Mouse (Mus musculus): ENCODE measurements around the gene Hdac1.

Hdac1 gene

DNA sequence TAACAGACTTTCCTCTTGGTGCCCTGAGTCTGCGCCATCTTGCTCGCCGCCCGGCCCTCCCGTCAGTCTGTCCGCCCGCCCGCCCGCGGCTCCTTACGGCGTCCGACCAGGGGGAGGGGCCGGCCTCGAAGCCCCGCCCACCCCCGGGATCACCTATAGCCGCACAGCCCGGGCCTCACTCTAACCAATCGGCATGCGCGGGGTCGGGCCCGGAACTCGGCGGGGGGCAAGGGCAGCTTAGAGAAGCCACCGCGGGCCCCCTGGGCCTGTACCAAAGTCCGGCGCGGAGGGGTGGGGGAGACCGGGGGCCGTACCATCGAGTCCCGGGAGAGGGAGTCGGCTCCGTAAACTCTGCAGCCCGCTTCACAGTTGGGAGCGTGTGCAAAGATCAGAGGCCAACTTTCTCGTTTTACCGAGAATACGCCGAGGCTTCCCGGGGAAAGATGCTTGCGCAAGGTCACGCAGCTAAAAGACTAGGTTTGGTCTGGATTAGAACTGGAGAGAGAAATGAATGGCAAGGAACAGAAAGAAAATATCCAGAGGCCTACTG is at the start of gene Hdac1:
TSS of gene Hdac1 (minus strand) at position 122 of the 550 bp plus-strand sequence.
- peak; percentile 97 for DNase-seq (ENCODE audit: low spot score in 2 of 2)

GRCm38 (mm10) chr4:129588865-129589264 is 46.4 kb upstream of the Hdac1 start:
- no peak for DNase-seq (ENCODE audit: low spot score in 2 of 2)

GRCm38 (mm10) chr4:129586943-129587342 is 44.4 kb upstream of the Hdac1 start:
- no peak for DNase-seq (ENCODE audit: low spot score in 2 of 2)

DNA sequence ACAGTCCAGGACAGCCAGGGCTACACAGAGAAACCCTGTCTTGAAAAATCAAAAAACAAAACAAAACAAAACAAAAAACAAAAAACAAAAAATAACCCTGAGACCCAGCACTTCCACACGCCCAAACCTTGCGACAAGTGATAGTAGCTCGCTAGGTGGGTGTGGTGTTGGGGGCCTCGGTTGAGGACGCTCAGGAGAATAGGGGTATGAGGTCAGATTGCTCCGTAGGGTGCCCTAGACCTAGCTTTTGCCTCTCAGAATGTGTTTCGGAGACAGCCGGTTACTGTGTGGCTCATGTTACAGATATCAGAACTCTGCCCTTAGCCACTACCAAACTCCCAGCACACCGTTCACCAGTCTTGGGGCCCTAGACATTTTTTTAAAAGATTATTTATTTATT is 43.3 kb upstream of the Hdac1 start:
- DNase-seq (ENCODE audit: low spot score in 2 of 2): no peak

- peak; percentile 69 to 73 for DNase-seq (ENCODE audit: low spot score in 2 of 2)
These were observed 42.5 kb upstream of the Hdac1 start for GRCm38 (mm10) chr4:129584884-129585608.

GRCm38 (mm10) chr4:129584370-129584769 is 41.9 kb upstream of the Hdac1 start:
- DNase-seq (ENCODE audit: low spot score in 2 of 2): no peak

- DNase-seq (ENCODE audit: low spot score in 2 of 2): no peak
These were observed 39.7 kb upstream of the Hdac1 start for GRCm38 (mm10) chr4:129582251-129582650.

- no peak for DNase-seq (ENCODE audit: low spot score in 2 of 2)
These were observed 37.8 kb upstream of the Hdac1 start for GRCm38 (mm10) chr4:129580347-129580746.

- no peak for DNase-seq (ENCODE audit: low spot score in 2 of 2)
These were observed 36.0 kb upstream of the Hdac1 start, which contains the start of gene Fam167b for GRCm38 (mm10) chr4:129578466-129578865. TSS of gene Fam167b (minus strand) at chr4:129578549.

- DNase-seq (ENCODE audit: low spot score in 2 of 2): no peak
These were observed 35.2 kb upstream of the Hdac1 start for GRCm38 (mm10) chr4:129577688-129578087.

DNA sequence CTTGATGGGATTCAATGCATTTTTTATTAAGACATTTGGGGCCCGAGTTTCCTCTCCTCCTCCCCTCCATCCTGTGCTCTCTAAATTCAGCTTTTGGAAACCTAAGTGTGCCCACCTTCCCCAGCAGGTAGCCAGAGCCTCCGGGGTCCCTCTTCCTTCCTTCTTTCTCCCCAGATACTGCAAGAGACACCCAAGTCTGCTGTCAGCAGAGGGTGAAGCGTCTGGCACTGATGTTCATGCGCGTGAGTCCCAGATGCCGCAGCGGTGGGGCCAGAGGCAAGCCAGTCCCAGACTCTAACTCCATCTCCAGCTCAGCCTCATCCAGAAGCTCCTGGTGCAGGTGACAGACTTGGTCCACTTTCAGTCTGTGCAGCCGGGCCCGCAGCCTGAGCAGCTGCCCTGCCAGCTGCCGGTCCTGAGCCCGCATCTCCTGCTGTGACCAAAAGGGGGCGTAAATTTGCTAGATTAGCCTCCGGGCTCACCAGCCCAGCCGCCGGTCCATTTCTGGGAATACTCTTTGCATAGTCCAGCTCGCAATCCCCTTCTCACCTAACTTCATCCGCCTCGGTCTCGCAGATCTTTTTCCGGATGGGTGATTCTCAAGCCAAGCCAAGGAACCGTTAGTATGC is 34.5 kb upstream of the Hdac1 start:
- peak in 1 of 2 experiments; percentile 56 for DNase-seq (ENCODE audit: low spot score in 2 of 2)

DNA sequence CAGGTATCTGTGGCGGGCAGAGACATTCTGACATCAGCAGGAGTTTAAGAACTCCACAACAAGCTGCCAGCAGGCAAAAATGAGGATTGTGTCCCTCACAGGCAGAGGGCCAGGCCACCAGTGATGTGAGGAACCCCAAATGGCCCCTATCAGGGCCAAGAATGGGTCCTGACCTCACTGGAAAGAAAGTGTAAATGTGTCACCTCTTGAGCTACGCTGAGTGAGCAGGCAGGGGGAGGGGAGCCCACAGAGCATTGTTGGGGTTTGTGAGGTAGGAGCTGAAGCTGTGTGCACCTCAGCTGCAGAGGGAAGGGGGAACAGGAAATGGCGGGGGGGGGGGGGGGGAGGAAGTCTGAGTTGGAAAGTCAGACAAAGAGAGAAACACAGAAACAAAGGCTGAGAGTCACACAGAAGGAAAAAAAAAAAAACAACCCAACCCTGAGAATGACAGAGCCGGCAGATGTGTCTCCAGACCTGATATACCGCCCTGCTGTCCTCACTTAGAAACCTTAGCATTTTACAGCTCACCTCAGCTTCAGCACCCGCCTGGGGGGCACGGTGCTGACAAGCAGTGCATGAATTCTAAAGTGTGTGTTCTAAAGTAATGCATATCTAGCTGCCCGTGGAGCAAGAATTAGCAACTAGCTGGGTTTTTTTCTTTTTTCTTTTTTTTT is 32.8 kb upstream of the Hdac1 start:
- DNase-seq (ENCODE audit: low spot score in 2 of 2): no peak

DNA sequence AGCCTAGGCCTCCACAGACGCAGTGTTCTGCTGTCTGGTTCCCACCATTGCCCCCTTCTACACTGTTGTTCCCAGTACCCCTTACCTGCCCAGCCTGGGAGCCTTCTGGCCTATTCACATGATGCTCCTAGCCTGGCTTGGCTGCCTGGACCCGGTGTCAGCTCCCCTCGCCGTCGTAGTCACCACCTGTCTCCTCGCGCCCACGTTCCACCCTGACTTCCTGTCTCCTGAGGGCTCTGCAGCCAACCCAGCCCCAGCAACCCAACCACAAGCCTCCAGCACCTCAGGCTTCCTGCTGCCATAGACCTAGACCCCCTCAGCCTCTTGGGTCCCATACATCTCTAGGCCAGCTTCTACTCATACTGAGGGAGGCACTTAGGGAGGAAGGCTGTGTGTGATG is 30.9 kb upstream of the Hdac1 start, which contains the start of gene Lck:
TSS of gene Lck (minus strand) at position 212 of the 400 bp plus-strand sequence.
- no peak for DNase-seq (ENCODE audit: low spot score in 2 of 2)

- no peak for DNase-seq (ENCODE audit: low spot score in 2 of 2)
These were observed 30.5 kb upstream of the Hdac1 start for GRCm38 (mm10) chr4:129573093-129573370.

DNA sequence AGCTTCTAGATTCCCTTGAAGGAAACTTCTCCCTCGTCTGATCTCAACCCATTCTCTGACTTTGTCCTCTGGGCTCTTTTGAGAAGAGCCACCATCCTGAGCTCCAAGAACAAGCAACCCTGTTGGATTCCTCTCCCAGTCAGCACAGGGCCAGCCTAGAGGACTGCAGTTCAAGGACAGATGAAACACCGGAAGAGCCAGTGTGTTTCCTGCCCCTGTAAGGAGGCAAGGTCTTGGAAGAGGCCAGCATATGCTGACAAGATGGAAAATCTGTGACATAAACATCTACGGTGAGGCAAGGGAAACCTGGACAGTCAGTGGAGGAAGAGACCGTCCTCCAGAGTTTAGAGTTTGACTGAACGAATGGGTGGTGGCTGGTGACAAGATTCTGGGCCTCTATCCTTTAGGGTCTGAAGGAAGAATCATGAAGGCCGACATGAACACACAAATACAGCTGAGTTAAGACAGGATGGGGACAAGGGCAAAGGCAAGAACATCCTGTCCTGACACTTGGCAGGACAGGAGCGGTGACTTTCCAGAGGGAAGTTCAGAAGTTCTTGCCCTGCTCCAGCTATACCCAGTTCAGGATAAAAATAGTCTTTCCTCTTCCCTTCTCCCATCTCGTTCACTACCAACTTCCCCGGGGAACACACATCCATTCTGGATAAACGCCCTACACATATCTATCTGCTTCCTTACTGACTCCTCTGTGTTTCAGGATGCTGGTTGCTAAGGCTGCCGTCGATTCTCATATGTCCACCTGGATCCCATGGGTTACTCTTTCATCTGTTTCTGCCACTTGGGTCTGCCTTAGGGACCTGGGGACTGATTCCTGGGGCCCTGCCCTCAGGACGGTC is 30.0 kb upstream of the Hdac1 start:
- DNase-seq (ENCODE audit: low spot score in 2 of 2): no peak

GRCm38 (mm10) chr4:129571551-129572084 is 29.1 kb upstream of the Hdac1 start:
- DNase-seq (ENCODE audit: low spot score in 2 of 2): no peak

GRCm38 (mm10) chr4:129570028-129570427 is 27.5 kb upstream of the Hdac1 start:
- DNase-seq (ENCODE audit: low spot score in 2 of 2): no peak

GRCm38 (mm10) chr4:129568366-129568765 is 25.9 kb upstream of the Hdac1 start:
- no peak for DNase-seq (ENCODE audit: low spot score in 2 of 2)

GRCm38 (mm10) chr4:129565139-129565538 is 22.6 kb upstream of the Hdac1 start:
- DNase-seq (ENCODE audit: low spot score in 2 of 2): no peak

DNA sequence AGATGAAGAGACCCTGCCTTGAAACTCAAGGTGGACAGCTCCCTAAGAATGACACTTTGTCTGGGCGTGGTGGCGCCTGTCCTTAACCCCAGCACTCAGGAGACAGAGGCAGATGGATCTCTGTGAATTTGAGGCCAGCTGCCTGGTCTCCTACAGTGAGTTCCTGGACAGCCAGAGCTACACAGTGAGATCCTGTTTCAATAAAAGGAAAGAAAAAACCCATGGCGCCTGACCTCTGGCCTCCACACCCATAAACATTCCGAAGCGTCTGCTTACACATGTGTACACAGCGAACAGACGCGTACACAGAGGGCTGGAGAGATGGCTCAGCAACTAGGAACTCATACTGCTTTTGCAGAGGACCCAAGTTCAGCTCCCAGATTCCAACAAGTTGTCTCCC is 21.2 kb upstream of the Hdac1 start:
- DNase-seq (ENCODE audit: low spot score in 2 of 2): no peak

DNA sequence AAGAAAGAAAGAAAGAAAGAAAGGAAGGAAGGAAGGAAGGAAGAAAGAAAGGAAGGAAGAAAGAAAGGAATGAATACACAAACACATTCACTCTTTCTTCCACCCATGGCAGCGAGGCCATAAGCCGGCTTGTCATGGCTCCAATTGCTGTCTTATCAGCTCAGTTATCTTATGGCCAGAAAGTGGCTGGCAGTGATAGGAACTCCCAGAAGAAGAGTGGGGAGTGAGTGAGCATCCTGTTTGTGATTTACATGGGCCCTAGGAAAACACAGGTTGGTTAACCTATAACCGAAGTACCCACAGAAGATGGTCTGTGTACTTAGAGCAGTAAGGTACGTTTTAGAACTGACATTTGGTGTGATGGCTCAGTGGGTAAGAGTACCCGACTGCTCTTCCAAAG is 18.7 kb upstream of the Hdac1 start:
- DNase-seq (ENCODE audit: low spot score in 2 of 2): no peak

All from frontal cortex, postnatal 10 days (tissue).